8 mouse cellular contexts compared by ENCODE assay signal in the genomic region with DNA sequence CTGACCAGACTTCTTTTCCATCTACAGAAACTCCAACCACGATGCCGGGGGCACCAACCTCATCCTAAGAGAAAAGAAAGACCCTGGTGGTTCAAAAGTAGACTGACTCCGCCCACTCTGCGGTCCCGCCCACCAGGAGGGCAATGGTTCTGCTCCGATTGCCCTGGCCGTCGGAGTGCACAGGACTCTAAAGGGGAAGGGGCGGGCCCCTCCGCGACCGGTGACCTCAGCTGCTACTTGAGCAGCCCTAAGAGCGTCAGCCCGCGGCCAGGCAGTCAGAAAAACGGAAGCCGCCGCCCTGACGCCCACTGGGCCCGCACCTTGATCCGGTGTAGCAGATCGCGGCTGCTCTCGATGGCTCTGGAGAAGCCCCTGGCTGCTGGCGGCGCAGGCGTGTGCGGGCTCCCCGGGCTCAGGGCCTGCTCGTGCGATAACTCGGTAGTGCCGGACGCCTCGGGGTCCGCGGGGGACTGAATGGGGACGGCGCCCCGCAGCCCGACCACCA. TPM values are rescaled to one million over a fixed set of nuclear protein-coding genes. Genes with fewer than 3 reads are reported as not detected.
DNase-seq lines count a peak whose midpoint lies in the region; ATAC-seq and TF ChIP-seq lines count a peak whose summit lies in the region.

No protein-coding gene starts in this region.

- POLR2A ChIA-PET in Patski (lab: Charles Lee) = interaction anchor here (0.7 kb wide), 1 partner anchor 28 kb away, joined by 3 read pairs; no protein-coding TSS in a partner anchor

- no peaks in the 10 kb centered on the region for H3K9me3 ChIP-seq in forebrain, postnatal 0 days (ENCODE audit: low read length)
- no peaks in the 10 kb centered on the region for H3K9me3 ChIP-seq in lung, postnatal 0 days (ENCODE audit: low read length)

- TF ChIP-seq POLR2A in cerebellum, adult 2 months (IDR thresholded peaks at IDR 0.05; ENCODE audit: borderline replicate concordance, insufficient read depth, low read length) = no peak

- no peak for TF ChIP-seq EP300 in lung, postnatal 0 days (IDR thresholded peaks at IDR 0.05)

- no peak for TF ChIP-seq CTCF in Patski (IDR thresholded peaks at IDR 0.05)
- no peak for TF ChIP-seq CTCF in cerebellum, adult 2 months (IDR thresholded peaks at IDR 0.05; ENCODE audit: borderline replicate concordance, insufficient read depth, low read depth, low read length)
- TF ChIP-seq CTCF in forebrain, postnatal 0 days (IDR thresholded peaks at IDR 0.05; ENCODE audit: low read depth) = 0 out of 2 replicates have a peak, but pooled peaks have one; percentile 23
- TF ChIP-seq CTCF in lung, postnatal 0 days (IDR thresholded peaks at IDR 0.05) = 0 out of 2 replicates have a peak, but pooled peaks have one; percentile 18

- peak overlapping the region; percentile 65 for H3K4me2 ChIP-seq in forebrain, postnatal 0 days (ENCODE audit: low read depth)
- H3K4me2 ChIP-seq in lung, postnatal 0 days (replicated peaks; ENCODE audit: low read depth, low read length) = peak overlapping the region; percentile 87

- no peaks in the 10 kb centered on the region for H3K4me1 ChIP-seq in cerebellum, adult 2 months (ENCODE audit: control insufficient read depth, insufficient read depth, low read length)
- H3K4me1 ChIP-seq in forebrain, postnatal 0 days (ENCODE audit: insufficient read depth) = peaks cover 9% of the 10 kb centered on the region; the same call in 1 of the 2 replicates
- no peaks in the 10 kb centered on the region for H3K4me1 ChIP-seq in lung, postnatal 0 days (ENCODE audit: insufficient read depth, low read depth, low read length)

- no peak for DNase-seq in Patski (ENCODE audit: low read depth, low spot score)
- DNase-seq in cerebellum, adult 2 months = peak; percentile 68 to 71
- peak; percentile 68 for DNase-seq in forebrain, postnatal 0 days
- peak; percentile 72 to 73 for DNase-seq in heart, postnatal 36 days
- DNase-seq in layer of hippocampus, adult 8-10 months (ENCODE audit: low spot score in 2 of 2) = peak; percentile 20 to 53
- DNase-seq in lung, postnatal 0 days (ENCODE audit: low spot score) = peak; percentile 91
- DNase-seq in ovary, postnatal 10 days (ENCODE audit: low spot score) = peak; percentile 24
- peak; percentile 83 for DNase-seq in thymus, postnatal 14 days

- intact Hi-C loops in heart, postnatal 36 days (cut with DNase I) = loop anchor here (2.0 to 5.0 kb wide), 2 partner anchors 28 to 462 kb away; a partner anchor contains a TSS

- peak overlapping the region; percentile 59; the same call in 1 of the 2 replicates for H3K27ac ChIP-seq in cerebellum, adult 2 months (ENCODE audit: insufficient read depth, low read length)
- peak overlapping the region; percentile 91 for H3K27ac ChIP-seq in forebrain, postnatal 0 days (ENCODE audit: low read depth, low read length)
- peak overlapping the region; percentile 94 for H3K27ac ChIP-seq in lung, postnatal 0 days (ENCODE audit: low read length)

- H3K27me3 ChIP-seq in Patski = no peaks in the 10 kb centered on the region
- no peaks in the 10 kb centered on the region for H3K27me3 ChIP-seq in cerebellum, adult 2 months (ENCODE audit: control insufficient read depth, insufficient read depth, low read length)
- H3K27me3 ChIP-seq in forebrain, postnatal 0 days (ENCODE audit: insufficient read depth, low read length) = no peaks in the 10 kb centered on the region
- H3K27me3 ChIP-seq in lung, postnatal 0 days (replicated peaks; ENCODE audit: insufficient read depth, low read length) = no peaks in the 10 kb centered on the region

- in situ Hi-C loops in Patski (cut with MboI; ENCODE audit: low pct_unique_long_range_greater_than_20kb) = no loop called here

- CTCF ChIA-PET in Patski (lab: Charles Lee) = no interaction called here

- peak; percentile 88 for ATAC-seq in Patski
- ATAC-seq in forebrain, postnatal 0 days = peak; percentile 80
- ATAC-seq in lung, postnatal 0 days = peak; percentile 93

- WGBS in cerebellum, adult 2 months = under 1% methylated on average over 41 of the region's 41 CpGs
- WGBS in forebrain, postnatal 0 days = 4% methylated on average over 40 of the region's 41 CpGs
- under 1% methylated on average over 40 of the region's 41 CpGs for WGBS in lung, postnatal 0 days

- H3K9ac ChIP-seq in forebrain, postnatal 0 days = peak overlapping the region; percentile 90
- H3K9ac ChIP-seq in lung, postnatal 0 days (replicated peaks; ENCODE audit: low read depth) = peak overlapping the region; percentile 87

- H3K4me3 ChIP-seq in cerebellum, adult 2 months (replicated peaks; ENCODE audit: insufficient read depth, low read depth, low read length) = peak overlapping the region; percentile 66
- peak overlapping the region; percentile 95 for H3K4me3 ChIP-seq in forebrain, postnatal 0 days (ENCODE audit: low read depth, low read length)
- H3K4me3 ChIP-seq in lung, postnatal 0 days (ENCODE audit: low read depth, low read length) = peak overlapping the region; percentile 86

- peaks cover 14% of the 10 kb centered on the region for H3K36me3 ChIP-seq in forebrain, postnatal 0 days (ENCODE audit: insufficient read depth)
- H3K36me3 ChIP-seq in lung, postnatal 0 days (ENCODE audit: insufficient read depth, low read length) = no peaks in the 10 kb centered on the region; the same call in 1 of the 2 replicates

RNA-seq across cellular contexts. Expression of a gene that starts 0.5 kb away (rescaled TPM):
- 55.2 TPM for polyA plus RNA-seq in Patski (2021)
- polyA plus RNA-seq in cerebellum, adult 2 months (2012; rRNA removed) = 13.2 and 13.6 TPM in 2 replicates
- 20.3 and 20.7 TPM in 2 replicates for total RNA-seq in forebrain, postnatal 0 days (2014; rRNA removed)
- polyA plus RNA-seq in forebrain, postnatal 0 days (2015; fragmentation: Nextera tagmentation; extraction: Ambion mirVana) = 9.9 and 12.2 TPM in 2 replicates
- total RNA-seq in heart, postnatal 36 days (2021) = 10 to 100 TPM; 21.5 to 23.9 TPM
- total RNA-seq in layer of hippocampus, adult 8-10 months (2022) = 10 to 100 TPM; 13.8 to 17.4 (median 16.6) TPM
- polyA plus RNA-seq in lung, postnatal 0 days (2015; fragmentation: Nextera tagmentation; extraction: Ambion mirVana) = 13.8 and 15.4 TPM in 2 replicates

RNA-seq across cellular contexts. Expression of a gene that starts 28.9 kb away (rescaled TPM):
- polyA plus RNA-seq in Patski (2021) = 377 TPM
- 53.7 and 55.7 TPM in 2 replicates for polyA plus RNA-seq in cerebellum, adult 2 months (2012; rRNA removed)
- 129 and 139 TPM in 2 replicates for total RNA-seq in forebrain, postnatal 0 days (2014; rRNA removed)
- 208 and 277 TPM in 2 replicates for polyA plus RNA-seq in forebrain, postnatal 0 days (2015; fragmentation: Nextera tagmentation; extraction: Ambion mirVana)
- total RNA-seq in heart, postnatal 36 days (2021) = 100 to 1,000 TPM; 175 to 183 TPM
- 10 to 100 TPM; 38.7 to 48.0 (median 44.1) TPM for total RNA-seq in layer of hippocampus, adult 8-10 months (2022)
- polyA plus RNA-seq in lung, postnatal 0 days (2015; fragmentation: Nextera tagmentation; extraction: Ambion mirVana) = 572 and 579 TPM in 2 replicates

RNA-seq across cellular contexts. Expression of a gene that starts 55.3 kb away (rescaled TPM):
- 21.8 TPM for polyA plus RNA-seq in Patski (2021)
- polyA plus RNA-seq in cerebellum, adult 2 months (2012; rRNA removed) = 13.7 and 15.3 TPM in 2 replicates
- total RNA-seq in forebrain, postnatal 0 days (2014; rRNA removed) = 22.2 and 30.7 TPM in 2 replicates
- 6.0 and 20.7 TPM in 2 replicates for polyA plus RNA-seq in forebrain, postnatal 0 days (2015; fragmentation: Nextera tagmentation; extraction: Ambion mirVana)
- total RNA-seq in heart, postnatal 36 days (2021) = 10 to 100 TPM in 1 of 2 experiments, 1 to 10 TPM in 1; 9.5 to 10.3 TPM
- 10 to 100 TPM; 37.9 to 58.3 (median 47.4) TPM for total RNA-seq in layer of hippocampus, adult 8-10 months (2022)
- polyA plus RNA-seq in lung, postnatal 0 days (2015; fragmentation: Nextera tagmentation; extraction: Ambion mirVana) = 15.6 and 20.4 TPM in 2 replicates

Comparison
In these comparisons a context has a peak if more than half of its experiments do, and no peak if none do; other contexts are left out.
1. CTCF ChIP-seq: peak in forebrain, postnatal 0 days (single experiment) and lung, postnatal 0 days (single experiment); none in Patski (single experiment) and cerebellum, adult 2 months (single experiment).
2. Peak in every context shown above with its lines, with median percentiles within 50 percentile points of each other: ATAC-seq, H3K27ac ChIP-seq and H3K4me3 ChIP-seq.